Mouse (Mus musculus) urinary bladder, postnatal 14 days (tissue): ENCODE data around the gene Gpr162.
A peak's percentile ranks its signal among the peaks of the same experiment; 100 is the strongest.
"Not testable (repeated sequence)": the region's sequence is repeated elsewhere in the genome, so short reads cannot be mapped to it uniquely, and the experiment has no call there.

Experiments
- DNase-seq: peaks from one replicate; pipeline ENCODE4 v3.0.0; 2021; ENCODE audit warnings: low spot score

Gpr162 gene

DNA sequence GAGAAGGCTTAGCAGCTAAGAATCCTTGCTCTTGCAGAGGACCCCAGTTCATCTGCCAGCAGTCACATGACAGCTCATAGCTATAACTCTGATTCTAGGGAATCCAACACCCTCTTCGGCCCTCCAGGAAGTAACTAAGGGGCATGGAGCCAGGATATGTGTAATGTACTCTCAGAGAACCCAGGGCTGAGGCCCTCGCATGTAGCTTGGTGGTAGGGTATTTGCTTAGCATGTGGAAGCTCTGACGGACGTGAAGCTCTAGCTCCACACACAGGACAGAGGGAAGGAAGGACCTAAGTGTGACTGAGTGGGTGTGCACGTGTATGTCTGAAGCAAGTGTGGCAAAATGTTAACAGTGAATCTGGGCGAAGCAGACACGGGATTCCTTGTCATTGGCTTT lies 27.4 kb downstream of the Gpr162 start:
- no peak for DNase-seq

DNA sequence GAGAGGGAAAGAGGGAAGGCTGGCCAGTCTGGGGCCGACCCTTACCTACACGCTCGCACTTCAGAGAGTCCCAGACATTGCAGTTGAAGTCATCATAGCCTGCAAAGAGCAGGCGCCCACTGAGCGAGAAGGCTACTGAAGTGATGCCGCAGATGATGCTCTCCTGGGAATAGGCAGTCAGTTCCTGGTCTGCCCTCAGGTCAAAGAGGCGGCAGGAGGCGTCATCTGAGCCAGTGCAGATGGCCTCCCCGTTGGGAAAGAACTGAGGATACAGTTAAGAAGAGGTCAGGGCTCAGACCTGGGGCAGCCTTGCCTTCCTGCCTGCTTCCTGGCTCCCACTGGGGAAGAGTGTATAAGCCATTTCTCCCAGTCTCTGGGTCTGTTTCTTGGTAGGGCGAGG lies 28.3 kb downstream of the Gpr162 start:
- DNase-seq: no peak

DNA sequence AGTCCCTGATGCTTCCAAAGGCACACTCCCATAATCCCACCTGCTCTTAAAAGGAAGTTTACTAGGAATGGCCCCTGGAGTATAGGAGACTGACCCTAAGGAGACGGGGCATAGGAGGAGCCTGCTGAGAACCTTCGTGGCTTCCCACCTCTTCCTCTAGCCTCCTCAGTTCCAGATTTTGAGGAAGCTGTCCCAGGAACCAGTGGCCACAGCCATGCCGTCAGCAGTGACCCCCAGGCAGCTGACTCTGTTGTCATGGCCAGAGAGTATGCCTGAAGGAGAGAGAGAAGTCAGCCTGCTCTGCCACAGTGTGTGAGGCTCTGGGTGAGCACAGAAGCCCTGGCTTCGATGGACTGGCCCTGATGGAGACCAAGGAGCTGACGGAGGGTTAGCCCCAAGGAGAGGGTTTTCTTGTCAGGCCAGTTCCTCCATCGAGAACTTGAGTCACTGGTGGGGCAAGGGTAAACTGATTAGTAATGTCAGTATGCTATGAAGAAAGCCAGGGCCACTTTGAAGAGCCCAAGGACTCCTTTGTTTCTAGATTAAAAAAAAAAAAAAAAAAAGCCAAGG lies 29.2 kb downstream of the Gpr162 start:
- peak; percentile 50 for DNase-seq

DNA sequence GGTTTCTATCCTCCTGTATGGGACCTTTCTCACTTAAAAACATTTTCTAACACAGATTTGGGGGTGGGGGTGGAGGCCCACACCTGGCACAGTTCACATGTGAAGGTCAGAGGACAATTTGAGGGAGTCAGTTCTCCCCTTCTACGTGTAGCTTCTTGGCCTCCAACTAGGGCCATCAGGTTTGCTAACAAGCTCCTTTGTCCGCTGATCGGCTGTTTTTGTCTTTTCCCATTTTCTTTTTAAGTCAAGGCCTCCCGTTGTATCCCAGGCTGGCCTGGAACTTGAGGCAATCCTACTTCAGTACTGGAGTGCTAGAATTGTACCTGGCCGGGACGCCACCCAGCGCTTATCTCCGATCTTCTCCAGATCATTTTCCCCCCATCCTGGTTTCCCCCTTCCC lies 32.1 kb downstream of the Gpr162 start:
- DNase-seq: no peak

- not testable (repeated sequence) for DNase-seq
Observed at GRCm38 (mm10) chr6:124831199-124831598, 32.6 kb downstream of the Gpr162 start.

GRCm38 (mm10) chr6:124829799-124830700 lies 33.7 kb downstream of the Gpr162 start:
- DNase-seq: peak; percentile 93

GRCm38 (mm10) chr6:124828868-124829798 lies 34.6 kb downstream of the Gpr162 start, which contains the start of the genes Usp5 and Cdca3:
TSS of gene Usp5 (minus strand) at chr6:124829484.
TSS of gene Cdca3 (plus strand) at chr6:124829547.
- peak; percentile 98 for DNase-seq

- peak; percentile 67 for DNase-seq
Observed at GRCm38 (mm10) chr6:124828101-124828592, 35.6 kb downstream of the Gpr162 start.

- DNase-seq: no peak
Observed at GRCm38 (mm10) chr6:124822049-124822448, 41.7 kb downstream of the Gpr162 start.

DNA sequence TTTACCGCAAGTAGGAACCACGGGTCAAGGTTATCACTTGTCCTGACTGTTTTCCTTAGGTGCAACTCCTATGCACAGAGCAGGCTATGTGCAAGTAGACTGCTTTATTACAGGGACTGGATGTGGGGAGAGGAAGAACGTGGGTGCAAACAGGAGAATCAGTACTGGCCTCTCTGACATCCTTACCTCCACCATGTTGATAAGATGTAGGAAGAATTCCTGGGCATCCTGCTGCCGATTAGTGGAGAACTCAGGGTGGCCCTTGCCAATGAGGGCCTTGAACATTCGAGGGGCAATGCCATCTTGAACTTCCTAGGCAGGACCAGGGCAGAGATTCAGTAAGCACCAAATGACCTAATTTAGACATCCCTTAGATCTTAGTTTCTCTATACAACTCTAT lies 42.9 kb downstream of the Gpr162 start:
- DNase-seq: no peak

DNA sequence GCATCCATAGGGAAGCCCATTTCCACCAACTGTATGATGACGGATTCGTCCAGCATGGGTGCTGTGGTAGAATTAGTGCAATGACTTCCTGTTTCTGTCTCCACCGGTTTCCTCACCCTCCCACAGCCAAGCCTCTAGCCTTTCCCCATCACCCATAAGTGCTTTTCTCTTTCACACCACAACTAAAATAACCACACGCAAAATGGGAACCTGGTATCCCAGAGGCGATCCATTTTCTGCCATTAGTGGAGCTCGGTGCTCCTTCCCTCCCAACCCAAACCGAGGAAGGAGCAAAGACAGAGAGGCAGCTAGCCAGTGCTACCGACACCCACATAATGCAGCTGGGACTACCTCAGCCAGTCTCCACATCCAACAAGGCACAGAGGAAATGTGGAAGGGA lies 45.8 kb downstream of the Gpr162 start:
- DNase-seq: no peak

GRCm38 (mm10) chr6:124817563-124817962 lies 46.2 kb downstream of the Gpr162 start:
- DNase-seq: no peak

GRCm38 (mm10) chr6:124817125-124817524 lies 46.7 kb downstream of the Gpr162 start:
- no peak for DNase-seq

DNA sequence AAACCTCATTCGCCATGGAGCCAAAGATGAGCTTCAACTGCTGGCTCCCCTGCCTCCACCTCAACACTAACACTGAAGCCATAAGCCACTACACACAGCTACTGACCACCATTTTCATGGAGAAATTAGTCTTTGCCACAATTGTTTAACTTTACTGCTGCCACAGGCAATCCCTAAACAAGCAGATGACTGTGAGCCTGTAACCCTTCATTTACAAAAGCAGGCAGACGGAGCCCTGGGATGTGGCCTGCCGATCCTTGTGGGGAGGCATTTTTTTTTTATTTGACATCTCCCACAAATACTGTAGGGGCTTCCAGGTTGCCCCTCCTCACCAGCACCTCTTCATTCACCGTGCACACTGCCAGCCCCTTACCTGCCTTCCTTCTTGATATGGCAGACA lies 47.2 kb downstream of the Gpr162 start:
- no peak for DNase-seq

- DNase-seq: no peak
Observed at GRCm38 (mm10) chr6:124814858-124815774, 48.7 kb downstream of the Gpr162 start.

DNA sequence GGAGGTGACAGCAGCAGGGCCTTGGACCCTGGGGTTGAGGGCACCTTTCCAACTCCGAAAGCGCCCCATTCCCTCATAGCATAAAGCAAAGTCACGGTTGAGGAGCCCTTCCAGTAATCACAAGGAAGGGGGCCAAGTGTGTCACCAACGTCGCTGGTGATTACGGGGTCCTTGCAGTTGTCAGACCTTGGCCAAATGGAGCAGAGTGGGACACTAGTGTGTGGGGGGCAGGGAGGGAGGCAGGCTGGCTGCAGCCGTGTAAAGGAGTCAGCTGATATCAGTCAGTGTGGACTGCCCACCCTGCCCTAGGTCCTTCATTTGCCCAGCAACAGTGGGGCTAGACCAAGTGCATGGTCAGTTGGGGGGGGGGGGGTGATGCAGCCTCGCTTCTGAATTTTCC lies 49.3 kb downstream of the Gpr162 start:
- DNase-seq: no peak

GRCm38 (mm10) chr6:124813933-124814332 lies 49.9 kb downstream of the Gpr162 start, which contains the start of gene Tpi1:
TSS of gene Tpi1 (minus strand) at chr6:124814296.
- peak; percentile 93 for DNase-seq

DNA sequence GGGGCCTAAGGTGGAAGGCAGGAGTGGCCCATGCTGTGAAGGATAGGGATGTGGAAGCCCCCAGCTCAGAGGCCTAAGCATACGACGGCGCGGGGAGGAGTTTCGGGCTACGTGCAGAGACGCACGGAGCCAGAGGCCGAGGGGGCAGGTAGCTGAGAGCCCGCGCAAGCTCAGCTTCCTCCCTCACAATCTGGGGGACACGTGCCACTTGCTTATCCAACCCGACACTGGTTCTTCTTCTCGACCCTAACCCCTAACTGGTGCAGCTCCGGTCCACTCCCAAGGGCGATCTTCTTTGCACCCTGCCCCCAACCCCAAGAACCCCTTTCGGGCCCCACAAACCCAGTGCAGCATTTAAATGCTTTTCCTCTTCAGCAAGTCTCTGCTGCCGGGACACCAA lies 50.3 kb downstream of the Gpr162 start:
- peak; percentile 65 for DNase-seq

DNA sequence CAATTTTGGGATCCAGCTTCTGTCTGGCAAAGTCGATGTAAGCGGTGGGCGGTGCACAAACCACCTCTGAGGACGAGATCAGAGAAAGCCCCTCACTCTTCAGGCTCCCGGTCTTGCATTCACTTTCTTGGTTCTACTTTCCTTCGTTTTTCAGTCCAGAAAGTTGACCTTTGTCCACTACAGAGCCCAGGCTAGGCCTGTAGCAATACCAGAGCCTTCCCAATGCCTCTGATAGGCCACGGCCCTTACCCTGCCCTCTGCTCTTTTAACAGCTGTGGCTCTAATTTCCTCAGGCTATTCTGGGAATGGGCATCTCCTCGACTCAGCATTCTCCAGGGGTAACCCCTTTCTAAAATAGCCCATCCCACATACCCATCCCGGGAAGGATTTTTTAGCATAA lies 50.9 kb downstream of the Gpr162 start:
- no peak for DNase-seq

DNA sequence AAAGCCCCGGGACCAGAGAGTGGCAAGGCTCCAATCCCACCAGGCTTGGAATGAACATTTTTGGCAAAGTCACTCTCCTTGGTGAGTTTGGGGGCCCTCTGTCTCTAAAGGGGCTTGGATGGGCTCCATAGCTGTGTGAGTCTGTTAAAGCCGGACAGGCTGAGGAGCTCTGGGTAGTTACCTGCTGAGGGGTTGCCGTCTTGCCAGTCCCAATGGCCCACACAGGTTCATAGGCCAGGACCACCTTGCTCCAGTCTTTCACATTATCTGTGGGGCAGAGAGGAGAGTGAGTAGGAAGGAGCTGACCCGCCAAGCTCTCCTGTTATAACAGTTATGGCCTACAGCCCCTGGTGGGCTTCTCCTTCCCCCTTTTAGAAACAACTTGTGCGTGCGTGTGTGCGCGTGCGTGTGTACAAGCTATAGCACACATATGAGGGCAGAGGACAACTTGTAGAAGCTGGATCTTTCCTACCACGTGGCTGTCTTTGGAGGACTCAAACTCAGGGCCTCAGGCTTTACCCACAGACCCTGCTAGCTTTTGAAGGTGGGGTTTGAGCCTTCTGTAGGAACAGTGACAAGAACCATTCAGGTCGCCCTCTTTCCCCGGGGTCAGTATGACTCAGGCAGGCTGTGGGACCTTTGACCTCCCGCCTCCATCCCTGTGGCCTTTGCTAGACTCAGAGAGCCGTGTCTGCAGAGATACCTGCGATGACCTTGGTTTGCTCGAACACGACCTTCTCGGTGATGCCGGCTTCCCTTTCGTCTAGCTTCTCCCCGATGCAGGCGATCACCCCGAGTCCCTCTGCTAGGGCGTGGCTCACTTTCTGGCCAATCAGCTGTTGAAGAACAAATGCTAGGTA lies 51.9 kb downstream of the Gpr162 start:
- no peak for DNase-seq
